Mouse (Mus musculus) B cell, adult (primary cell): ENCODE data around the gene Olfr1222. TPM values are rescaled to one million over a fixed set of nuclear protein-coding genes. Genes with fewer than 3 reads are reported as not detected.

Experiments used
- total RNA-seq: library from RNA; stranded (reverse); gene quantifications from 4 replicates; pipeline ENCODE4 v1.2.4, GENCODE M21; 2023; ENCODE audit not compliant: inconsistent age

Gene Olfr1222
- not detected in 4 replicates for total RNA-seq

GRCm38 (mm10) chr2:89132954-89133353 is at the start of gene Olfr1222:
Gene Olfr1222 (minus strand): TSS chr2:89133054.

GRCm38 (mm10) chr2:89174569-89174968 is 41.7 kb upstream of the Olfr1222 start, which contains the start of gene Olfr1225:
Gene Olfr1225 (minus strand): TSS chr2:89174669.

GRCm38 (mm10) chr2:89163991-89164390 is 31.1 kb upstream of the Olfr1222 start, which contains the start of gene Olfr1224-ps1:
Gene Olfr1224-ps1 (minus strand): TSS chr2:89164091.

GRCm38 (mm10) chr2:89151460-89151859 is 18.6 kb upstream of the Olfr1222 start, which contains the start of gene Olfr1223:
Gene Olfr1223 (minus strand): TSS chr2:89151560.

GRCm38 (mm10) chr2:89117183-89117582 is 15.7 kb downstream of the Olfr1222 start, which contains the start of gene Olfr1221:
Gene Olfr1221 (minus strand): TSS chr2:89117283.

GRCm38 (mm10) chr2:89106735-89107134 is 26.1 kb downstream of the Olfr1222 start, which contains the start of gene Olfr1220:
Gene Olfr1220 (minus strand): TSS chr2:89106835.

GRCm38 (mm10) chr2:89083413-89083812 is 49.4 kb downstream of the Olfr1222 start, which contains the start of gene Olfr1219:
Gene Olfr1219 (minus strand): TSS chr2:89083513.

Other genes with a start within 250 kb of the Olfr1222 start
- gene Olfr1208, start 230.7 kb downstream of the Olfr1222 start, total RNA-seq, result not detected in 4 replicates
- gene Olfr1209, start 217.9 kb downstream of the Olfr1222 start, total RNA-seq, result not detected in 4 replicates
- gene Olfr1211, start 194.9 kb downstream of the Olfr1222 start, total RNA-seq, result not detected in 4 replicates
- gene Olfr1212, start 179.1 kb downstream of the Olfr1222 start, total RNA-seq, result not detected in 4 replicates
- gene Gm13762, start 152.8 kb downstream of the Olfr1222 start, total RNA-seq, result not detected in 4 replicates
- not detected in 4 replicates for gene Olfr1214, start 140.4 kb downstream of the Olfr1222 start, total RNA-seq
- gene Olfr1215, start 126.1 kb downstream of the Olfr1222 start, total RNA-seq, result not detected in 4 replicates
- not detected in 4 replicates for gene Olfr1216, start 114.7 kb downstream of the Olfr1222 start, total RNA-seq
- not detected in 4 replicates for gene Olfr1217, start 101.0 kb downstream of the Olfr1222 start, total RNA-seq
- not detected in 4 replicates for gene Olfr1218, start 71.9 kb downstream of the Olfr1222 start, total RNA-seq
- not detected in 4 replicates for gene Olfr1219, start 49.5 kb downstream of the Olfr1222 start, total RNA-seq
- gene Olfr1220, start 26.2 kb downstream of the Olfr1222 start, total RNA-seq, result not detected in 4 replicates
- not detected in 4 replicates for gene Olfr1221, start 15.8 kb downstream of the Olfr1222 start, total RNA-seq
- gene Olfr1223, start 18.5 kb upstream of the Olfr1222 start, total RNA-seq, result not detected in 4 replicates
- gene Olfr1224-ps1, start 31.0 kb upstream of the Olfr1222 start, total RNA-seq, result not detected in 4 replicates
- gene Olfr1225, start 41.6 kb upstream of the Olfr1222 start, total RNA-seq, result not detected in 4 replicates
- gene Olfr1226, start 67.0 kb upstream of the Olfr1222 start, total RNA-seq, result not detected in 4 replicates
- gene Olfr1228, start 121.0 kb upstream of the Olfr1222 start, total RNA-seq, result not detected in 4 replicates
- gene Olfr1229, start 155.0 kb upstream of the Olfr1222 start, total RNA-seq, result not detected in 4 replicates
- gene Olfr1230, start 164.2 kb upstream of the Olfr1222 start, total RNA-seq, result not detected in 4 replicates
- gene Olfr1231, start 174.0 kb upstream of the Olfr1222 start, total RNA-seq, result not detected in 4 replicates
- gene Olfr1232, start 196.6 kb upstream of the Olfr1222 start, total RNA-seq, result not detected in 4 replicates
- not detected in 4 replicates for gene Olfr1233, start 209.3 kb upstream of the Olfr1222 start, total RNA-seq
- gene Olfr1234, start 231.8 kb upstream of the Olfr1222 start, total RNA-seq, result not detected in 4 replicates